Mouse (Mus musculus) macrophage (primary cell): ENCODE data around the gene Krr1. TPM values are rescaled to one million over a fixed set of nuclear protein-coding genes. Genes with fewer than 3 reads are reported as not detected.
"Not testable (repeated sequence)": the region's sequence is repeated elsewhere in the genome, so short reads cannot be mapped to it uniquely, and the experiment has no call there.

Experiments used
- H3K27ac ChIP-seq: fragments of 350-480 bp; formaldehyde crosslinking; 2 replicates; pipeline ENCODE4 v1.9.0; 2021
- H3K36me3 ChIP-seq: fragments of 350-480 bp; formaldehyde crosslinking; 2 replicates; pipeline ENCODE4 v1.9.0; 2021; ENCODE audit errors: inconsistent target
- H3K4me3 ChIP-seq: fragments of 350-480 bp; formaldehyde crosslinking; 2 replicates; pipeline ENCODE4 v1.9.0; 2021; ENCODE audit errors: inconsistent target
- H3K79me2 ChIP-seq: fragments of 350-480 bp; formaldehyde crosslinking; 2 replicates; pipeline ENCODE4 v1.9.0; 2021; ENCODE audit errors: inconsistent target
- WGBS: methylation state at CpG from one replicate; pipeline ENCODE4 v1.1.7; 2026; ENCODE audit warnings: inconsistent platforms; ENCODE audit not compliant: missing documents; 5-methylcytosine and 5-hydroxymethylcytosine counted together
- polyA plus RNA-seq: library from polyadenylated mRNA; stranded (reverse); fragments of 250-400 nt; gene quantifications from 3 replicates; pipeline ENCODE4 v1.2.4, GENCODE M21; 2018; ENCODE audit warnings: inconsistent platforms

Krr1 gene
- polyA plus RNA-seq, 1 experiment from 2014 or later: 17.3 TPM

DNA sequence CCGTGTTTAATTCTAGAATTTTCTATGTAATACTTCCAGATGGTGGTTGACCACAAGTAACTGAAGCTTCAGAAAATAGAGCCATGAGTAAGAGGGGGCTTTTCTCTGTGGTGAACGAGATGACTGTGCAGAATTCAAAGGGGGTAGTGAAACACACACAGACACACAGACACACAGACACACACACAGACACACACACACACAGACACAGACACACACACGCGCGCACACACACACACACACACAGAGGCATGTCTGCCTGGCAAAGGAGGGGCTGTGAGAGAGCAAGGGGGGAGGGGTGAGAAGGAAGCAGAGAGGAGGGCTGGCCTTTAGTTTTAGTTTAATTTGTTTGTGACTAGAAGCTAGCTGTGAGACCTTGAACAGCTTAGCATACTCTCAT lies 28.1 kb downstream of the Krr1 start:
- no peak overlapping the region for H3K4me3 ChIP-seq
- no peaks in the 10 kb centered on the region for H3K36me3 ChIP-seq
- WGBS: 0% methylated on average over 5 of the region's 5 CpGs
- peak overlapping the region; percentile 74 for H3K27ac ChIP-seq
- H3K79me2 ChIP-seq: peaks cover 32% of the 10 kb centered on the region

DNA sequence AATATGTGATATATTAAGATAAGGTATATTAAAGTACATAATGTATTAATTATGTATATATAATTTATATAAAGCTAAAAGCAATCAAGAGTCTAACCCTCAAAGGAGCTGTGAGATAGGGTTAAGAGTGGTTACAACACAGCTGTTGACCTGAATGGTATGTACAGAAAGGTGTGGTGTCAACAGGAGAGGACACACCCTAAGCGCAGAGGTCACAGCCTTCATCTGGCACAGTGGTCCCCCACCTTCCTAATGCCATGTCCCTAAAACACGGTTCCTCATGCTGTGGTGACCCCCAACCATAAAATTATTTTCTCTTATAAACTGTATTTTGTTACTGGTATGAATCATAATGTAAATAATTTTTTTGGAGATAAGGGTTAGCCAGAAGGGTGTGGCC lies 28.9 kb downstream of the Krr1 start:
- H3K79me2 ChIP-seq: peaks cover 28% of the 10 kb centered on the region
- H3K36me3 ChIP-seq: no peaks in the 10 kb centered on the region
- peak overlapping the region; percentile 65 for H3K27ac ChIP-seq
- no peak overlapping the region for H3K4me3 ChIP-seq
- WGBS: 66% methylated on average over 2 of the region's 2 CpGs

DNA sequence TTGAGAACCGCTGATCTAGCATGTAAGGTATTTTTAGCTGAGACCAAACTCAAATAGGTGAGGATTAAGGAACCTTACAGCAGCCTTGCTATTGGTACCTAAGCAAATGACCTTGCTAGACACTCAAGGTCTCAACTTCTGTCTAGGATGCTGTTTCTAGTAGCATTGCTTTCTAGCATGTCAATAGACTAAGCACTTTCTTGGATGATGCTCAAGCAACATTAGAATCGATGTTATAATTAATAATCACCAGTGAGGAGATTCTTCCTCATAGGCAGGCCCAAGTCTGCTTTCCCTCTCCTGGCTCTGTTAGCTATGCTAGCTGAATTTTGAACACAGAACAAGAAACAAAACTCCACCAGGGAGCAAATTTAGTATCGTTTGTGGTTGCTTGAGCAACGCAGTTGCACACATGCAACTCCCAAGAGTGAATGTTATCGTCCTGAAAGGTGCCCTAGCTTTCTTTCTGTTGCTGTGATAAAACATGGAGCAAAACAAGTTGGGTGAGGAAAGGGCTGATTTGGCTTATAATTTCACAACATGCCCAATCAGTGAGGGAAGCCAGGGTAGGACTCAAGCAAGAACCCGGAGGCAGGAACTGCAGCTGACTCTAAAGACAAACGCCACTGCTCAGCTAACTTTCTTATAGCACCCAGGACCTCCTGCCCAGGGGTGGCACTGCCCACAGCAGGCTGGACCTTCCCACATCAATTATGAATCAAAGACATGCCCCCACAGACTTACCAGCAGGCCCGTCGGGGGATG lies 29.5 kb downstream of the Krr1 start:
- WGBS: 7% methylated on average over 9 of the region's 9 CpGs
- Histone ChIP-seq H3K36me3 (no peaks in the 10 kb centered on the region), H3K27ac (peak overlapping the region; percentile 65), H3K4me3 (peak overlapping the region; percentile 12; the same call in 1 of the 2 replicates), H3K79me2 (peaks cover 23% of the 10 kb centered on the region)

DNA sequence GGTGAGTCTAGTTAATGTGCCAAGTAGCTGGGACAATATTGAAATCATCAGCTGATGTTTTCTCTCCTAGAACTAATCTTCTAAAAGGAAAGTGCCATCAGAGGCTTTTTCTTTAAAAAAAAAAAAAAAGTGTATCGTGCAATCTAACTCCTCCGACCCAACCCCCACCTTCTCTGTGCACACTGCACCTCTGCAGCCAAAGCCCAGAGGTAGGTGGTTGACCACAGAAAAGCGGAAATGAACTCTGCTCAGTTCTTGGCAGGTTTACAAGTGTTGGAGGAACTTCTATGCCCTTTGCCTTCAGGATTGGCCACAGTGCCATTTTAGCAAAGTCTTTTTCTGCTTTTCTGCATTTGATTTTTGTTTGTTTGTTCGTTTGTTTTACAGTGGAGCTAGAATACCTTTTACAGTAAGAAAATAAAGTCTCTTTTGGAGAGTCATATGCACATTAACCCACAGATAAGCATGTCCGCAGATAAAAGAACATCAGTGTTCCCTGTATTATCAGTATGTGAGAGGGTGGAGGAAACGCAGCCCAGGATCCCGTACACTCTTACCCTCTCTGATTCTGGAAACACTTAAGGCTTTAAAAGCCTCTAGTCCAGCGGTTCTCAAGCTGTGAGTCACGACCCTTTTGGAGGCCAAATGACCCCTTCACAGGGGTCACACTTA lies 30.2 kb downstream of the Krr1 start, which contains the start of gene Glipr1:
Gene Glipr1, minus strand, starts transcription at position 88 of the 672 bp plus-strand sequence.
- peaks cover 18% of the 10 kb centered on the region; the same call in 1 of the 2 replicates for H3K79me2 ChIP-seq
- 6% methylated on average over 9 of the region's 9 CpGs for WGBS
- H3K4me3 ChIP-seq: peak within 1 kb of the TSS; percentile 12; the same call in 1 of the 2 replicates
- H3K27ac ChIP-seq: peak within 1 kb of the TSS; percentile 65
- no peaks in the 10 kb centered on the region for H3K36me3 ChIP-seq

DNA sequence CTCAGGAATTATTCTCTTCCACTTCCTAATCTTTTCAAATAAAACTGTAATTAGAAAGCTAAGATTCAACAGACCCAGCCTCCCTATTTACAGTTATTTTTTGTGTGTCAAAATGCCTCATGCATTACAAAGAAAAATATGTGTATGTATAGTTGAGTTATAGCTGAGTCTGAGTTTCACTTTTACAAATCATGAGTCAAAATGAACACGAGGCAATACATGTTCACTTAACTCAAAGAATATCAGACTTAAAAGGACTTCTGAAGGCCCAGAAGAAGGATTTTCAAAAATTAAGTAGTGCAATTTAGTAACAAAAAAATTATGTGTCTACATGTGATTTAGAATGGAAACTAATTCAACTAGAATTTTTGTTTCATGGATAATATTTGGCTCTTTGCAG lies 37.0 kb downstream of the Krr1 start:
- not testable (repeated sequence) for H3K79me2 ChIP-seq, H3K27ac ChIP-seq, H3K4me3 ChIP-seq, H3K36me3 ChIP-seq
- WGBS: 80% methylated on average over 1 of the region's 1 CpGs

DNA sequence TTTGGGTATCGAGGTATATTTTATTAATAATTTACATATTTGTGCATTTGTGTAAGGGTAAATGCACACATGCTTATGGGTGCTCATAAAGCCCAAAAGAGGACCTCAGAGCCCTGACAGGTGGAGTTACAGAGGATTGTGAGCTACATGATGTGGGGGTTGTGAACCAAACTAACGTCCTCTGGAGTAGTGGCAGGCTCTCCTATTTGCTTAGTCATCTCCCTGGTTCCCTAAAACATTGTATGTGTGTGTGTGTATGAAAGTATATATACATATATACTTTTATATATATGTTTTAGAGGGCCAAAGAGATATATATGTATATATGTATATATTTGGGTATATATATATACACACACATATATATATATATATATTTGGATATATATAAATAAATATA lies 51.1 kb downstream of the Krr1 start:
- Histone ChIP-seq H3K27ac (no peak overlapping the region), H3K36me3 (no peaks in the 10 kb centered on the region), H3K4me3 (no peak overlapping the region), H3K79me2 (no peaks in the 10 kb centered on the region)
- 14% methylated on average over 1 of the region's 2 CpGs for WGBS

DNA sequence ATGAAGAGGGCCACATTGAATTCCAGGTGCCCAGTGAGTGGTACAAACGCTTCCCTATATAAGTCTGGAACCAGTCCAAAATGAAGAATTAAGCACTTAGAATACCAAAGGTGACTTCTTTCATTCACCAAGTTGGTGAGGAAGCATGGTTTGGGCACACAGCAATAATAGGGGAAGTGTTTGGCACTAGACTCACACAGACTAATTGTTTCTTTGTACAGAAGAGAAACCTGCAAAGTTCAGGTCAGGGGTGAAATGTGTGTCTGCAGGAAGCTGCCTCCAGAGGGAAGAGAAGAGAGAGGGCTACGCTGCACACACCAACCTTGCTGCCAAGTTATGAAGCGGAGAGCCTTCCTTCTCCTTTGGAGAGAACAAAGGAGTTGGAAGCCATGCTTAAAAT lies 56.2 kb downstream of the Krr1 start:
- H3K27ac ChIP-seq, H3K36me3 ChIP-seq, H3K79me2 ChIP-seq, H3K4me3 ChIP-seq: not testable (repeated sequence)
- 64% methylated on average over 2 of the region's 3 CpGs for WGBS

Other genes with a start within 250 kb of the Krr1 start
- gene Glipr1, start 30.0 kb downstream of the Krr1 start, polyA plus RNA-seq: 181 to 387 TPM (median 323 TPM) in 3 replicates
- not detected in 3 replicates for gene Glipr1l1, start 87.5 kb downstream of the Krr1 start, polyA plus RNA-seq
- not detected in 3 replicates for gene Glipr1l2, start 110.7 kb downstream of the Krr1 start, polyA plus RNA-seq
- not detected in 3 replicates for gene Glipr1l3, start 187.7 kb downstream of the Krr1 start, polyA plus RNA-seq
- gene Caps2, start 191.0 kb downstream of the Krr1 start, polyA plus RNA-seq: not detected in 3 replicates